Mouse (Mus musculus) heart, postnatal 0 days (tissue): ENCODE results near the gene Gabarap. TPM values are rescaled to one million over a fixed set of nuclear protein-coding genes. Genes with fewer than 3 reads are reported as not detected.

ENCODE experiments used
- ATAC-seq: fragments of 200-750 bp; cut with Nextera tagmentation; 2 replicates; pipeline ENCODE4 v1.8.0; 2017; ENCODE audit warnings: low read depth, moderate number of reproducible peaks, moderate library complexity; ENCODE audit not compliant: insufficient read depth
- DNase-seq: peaks from one replicate; pipeline ENCODE4 v3.0.0-alpha.2; 2016; ENCODE audit warnings: low spot score
- H3K27ac ChIP-seq: fragments of 300-500 bp; sonication (generic); 2 replicates; pipeline ENCODE4 v1.5.1; 2014; ENCODE audit warnings: low read depth, mild to moderate bottlenecking
- H3K27me3 ChIP-seq: fragments of 300-500 bp; sonication (generic); 2 replicates; pipeline ENCODE4 v1.6.1; 2014; ENCODE audit warnings: low read length, mixed read lengths; ENCODE audit not compliant: control insufficient read depth, insufficient read depth
- H3K36me3 ChIP-seq: fragments of 300-500 bp; sonication (generic); replicated peaks from 2 replicates; pipeline ENCODE4 v1.6.1; 2014; ENCODE audit warnings: low read length, mixed read lengths; ENCODE audit not compliant: control insufficient read depth, insufficient read depth
- H3K4me1 ChIP-seq: fragments of 300-500 bp; sonication (generic); 2 replicates; pipeline ENCODE4 v1.6.1; 2014; ENCODE audit warnings: antibody characterized with exemption; ENCODE audit not compliant: control insufficient read depth, insufficient read depth
- H3K4me2 ChIP-seq: fragments of 300-500 bp; sonication (generic); 2 replicates; pipeline ENCODE4 v1.6.1; 2014; ENCODE audit warnings: low read depth, mild to moderate bottlenecking, low read length, moderate library complexity
- H3K4me3 ChIP-seq: fragments of 300-500 bp; sonication (generic); 2 replicates; pipeline ENCODE4 v1.5.1; 2014; ENCODE audit warnings: low read depth, low read length
- H3K9ac ChIP-seq: fragments of 300-500 bp; sonication (generic); replicated peaks from 2 replicates; pipeline ENCODE4 v1.6.1; 2014; ENCODE audit warnings: low read depth, low read length, mixed read lengths
- H3K9me3 ChIP-seq: fragments of 300-500 bp; sonication (generic); replicated peaks from 2 replicates; pipeline ENCODE4 v1.6.1; 2016; ENCODE audit warnings: low read length; ENCODE audit not compliant: control insufficient read depth
- CTCF ChIP-seq: IDR thresholded peaks from 2 replicates; pipeline ENCODE4 v1.5.1; 2016; ENCODE audit warnings: antibody characterized with exemption, control low read depth, low read depth
- EP300 ChIP-seq: IDR thresholded peaks from 2 replicates; pipeline ENCODE4 v1.6.1; 2016; ENCODE audit warnings: antibody characterized with exemption, low read depth
- WGBS: fragments of 180-500 bp; shearing (Covaris S2); extraction: QIAGEN DNeasy Blood & Tissue Kit; methylation state at CpG from one replicate; pipeline ENCODE4 v1.1.7; 2014; 5-methylcytosine and 5-hydroxymethylcytosine counted together
- microRNA counts: library from miRNA; unstranded; fragments of <30 nt; microRNA quantifications from one replicate; lab custom pipeline; 2015
- microRNA-seq: library from miRNA; unstranded; fragments of <30 nt; microRNA quantifications from one replicate; pipeline ENCODE4, GENCODE M21; 2016
- polyA plus RNA-seq: library from polyadenylated mRNA; unstranded; fragments of >200 nt; fragmentation: Nextera tagmentation; extraction: Ambion mirVana; gene quantifications from 2 replicates; pipeline ENCODE4 v1.2.1, GENCODE M21; 2015
- total RNA-seq: library from RNA; depleted of rRNA; stranded (reverse); fragments of >200 nt; gene quantifications from 2 replicates; pipeline ENCODE4 v1.2.3, GENCODE M21; 2014; ENCODE audit warnings: low replicate concordance; rRNA removed

The Gabarap gene
- total and polyA plus RNA-seq, 2 experiments from 2014 or later, result 305 to 472 TPM

DNA sequence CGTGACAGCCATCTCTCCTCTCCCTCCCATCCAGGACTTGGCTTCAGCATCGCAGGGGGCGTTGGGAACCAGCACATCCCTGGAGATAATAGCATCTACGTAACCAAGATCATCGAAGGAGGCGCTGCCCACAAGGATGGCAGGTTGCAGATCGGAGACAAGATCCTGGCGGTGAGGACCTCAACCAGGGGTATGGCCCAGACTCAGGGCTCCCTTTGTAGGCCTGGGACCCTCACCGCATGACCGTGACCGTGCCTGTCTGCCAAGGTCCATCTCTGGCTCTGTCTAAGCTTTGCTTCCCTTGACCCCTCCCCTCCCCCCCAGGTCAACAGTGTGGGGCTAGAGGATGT is 40.4 kb downstream of the Gabarap start:
- Histone ChIP-seq H3K4me1 (peaks cover 11% of the 10 kb centered on the region; the same call in 1 of the 2 replicates), H3K36me3 (peaks cover 12% of the 10 kb centered on the region), H3K27ac (no peak overlapping the region), H3K4me3 (no peak overlapping the region), H3K9me3 (no peaks in the 10 kb centered on the region), H3K27me3 (peaks cover 2% of the 10 kb centered on the region; the same call in 1 of the 2 replicates), H3K4me2 (no peak overlapping the region), H3K9ac (no peak overlapping the region)
- ATAC-seq (no peak), DNase-seq (no peak)
- TF ChIP-seq EP300, result no peak
- TF ChIP-seq CTCF, result no peak
- WGBS, result 89% methylated on average over 11 of the region's 11 CpGs

DNA sequence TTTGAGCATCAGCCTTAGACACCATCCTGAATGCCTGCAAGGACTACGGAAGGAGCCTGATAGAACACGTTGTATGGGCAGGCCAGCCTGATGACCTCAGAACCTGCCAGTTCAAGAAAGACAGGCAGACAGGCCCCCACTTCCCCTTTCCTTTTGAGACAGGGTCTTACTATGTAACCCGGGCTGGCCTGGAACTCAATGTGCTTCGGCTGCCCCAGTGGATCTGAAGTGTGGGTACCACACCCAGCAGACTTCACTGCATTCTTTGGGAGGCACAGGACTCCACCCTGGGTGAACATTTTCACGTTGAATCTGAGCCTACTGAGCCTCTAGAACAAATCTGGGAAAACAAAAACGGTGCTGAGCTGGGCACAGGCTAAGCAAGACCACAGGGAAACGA is 47.2 kb downstream of the Gabarap start:
- no peak for DNase-seq
- Histone ChIP-seq H3K4me2 (no peak overlapping the region), H3K4me3 (no peak overlapping the region), H3K27ac (no peak overlapping the region), H3K9ac (no peak overlapping the region), H3K4me1 (no peaks in the 10 kb centered on the region), H3K27me3 (no peaks in the 10 kb centered on the region), H3K36me3 (no peaks in the 10 kb centered on the region), H3K9me3 (no peaks in the 10 kb centered on the region)
- 71% methylated on average over 7 of the region's 7 CpGs for WGBS
- ATAC-seq, result no peak
- no peak for TF ChIP-seq CTCF
- TF ChIP-seq EP300, result no peak

- Histone ChIP-seq H3K4me3 (no peak overlapping the region), H3K36me3 (no peaks in the 10 kb centered on the region)
- 94% methylated on average over 10 of the region's 10 CpGs for WGBS
Measured at GRCm38 (mm10) chr11:70039631-70040030, 48.7 kb downstream of the Gabarap start.

GRCm38 (mm10) chr11:70040184-70040583 is 49.2 kb downstream of the Gabarap start:
- Histone ChIP-seq H3K27ac (no peak overlapping the region), H3K4me3 (no peak overlapping the region), H3K9me3 (no peaks in the 10 kb centered on the region), H3K36me3 (no peaks in the 10 kb centered on the region), H3K4me2 (no peak overlapping the region), H3K27me3 (no peaks in the 10 kb centered on the region), H3K9ac (no peak overlapping the region), H3K4me1 (no peaks in the 10 kb centered on the region)
- TF ChIP-seq CTCF (no peak), EP300 (no peak)
- ATAC-seq, result no peak
- DNase-seq, result no peak
- 85% methylated on average over 7 of the region's 7 CpGs for WGBS

More at GRCm38 (mm10) chr11:70039631-70040030, 48.7 kb downstream of the Gabarap start:
- Histone ChIP-seq H3K4me1 (no peaks in the 10 kb centered on the region), H3K9ac (no peak overlapping the region), H3K9me3 (no peaks in the 10 kb centered on the region), H3K4me2 (no peak overlapping the region), H3K27ac (no peak overlapping the region), H3K27me3 (no peaks in the 10 kb centered on the region)
- TF ChIP-seq CTCF (no peak), EP300 (no peak)
- ATAC-seq, result no peak
- DNase-seq, result no peak

DNA sequence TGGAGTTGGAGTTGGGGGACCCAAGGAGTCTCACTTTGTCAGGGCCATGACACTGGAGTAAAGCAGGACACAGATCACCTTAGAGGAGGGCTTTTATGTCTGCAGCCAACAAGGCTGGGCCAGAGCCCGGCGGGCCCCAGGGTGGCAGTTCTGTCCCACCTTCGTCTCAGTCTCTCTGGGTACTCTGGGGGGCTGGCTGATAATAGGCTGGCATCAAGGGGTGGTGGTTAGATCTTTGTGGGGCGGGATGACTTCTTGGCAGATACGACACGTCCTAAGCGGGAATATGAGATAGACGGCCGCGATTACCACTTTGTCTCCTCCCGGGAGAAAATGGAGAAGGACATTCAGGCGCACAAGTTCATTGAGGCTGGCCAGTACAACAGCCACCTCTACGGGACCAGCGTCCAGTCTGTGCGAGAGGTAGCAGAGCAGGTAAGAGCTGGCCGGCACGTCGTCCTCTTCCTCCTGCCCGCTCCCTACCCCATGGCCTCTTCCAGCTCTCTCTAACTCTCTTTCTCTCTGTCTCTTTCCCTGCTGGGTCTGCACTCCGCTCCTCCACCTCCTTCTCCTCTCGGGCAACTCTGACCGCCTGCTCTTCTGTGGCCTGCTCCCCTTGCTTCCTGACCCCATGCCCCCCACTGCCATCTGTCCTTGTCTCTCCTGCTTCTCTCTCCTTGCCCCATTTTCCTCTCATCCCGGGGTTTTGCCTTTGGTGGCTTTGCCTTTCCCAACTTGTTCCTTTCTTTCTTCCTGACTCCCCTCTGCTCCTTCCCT is 51.6 kb downstream of the Gabarap start:
- DNase-seq, result no peak
- TF ChIP-seq CTCF (no peak), EP300 (no peak)
- WGBS, result 85% methylated on average over 23 of the region's 23 CpGs

GRCm38 (mm10) chr11:70043665-70044064 is 52.7 kb downstream of the Gabarap start:
- no peak for ATAC-seq
- 83% methylated on average over 7 of the region's 7 CpGs for WGBS
- no peaks in the 10 kb centered on the region for H3K36me3 ChIP-seq

More for the DNA sequence above, 51.6 kb downstream of the Gabarap start:
- Histone ChIP-seq H3K4me1 (no peaks in the 10 kb centered on the region), H3K4me3 (no peak overlapping the region), H3K9ac (no peak overlapping the region), H3K36me3 (no peaks in the 10 kb centered on the region), H3K9me3 (no peaks in the 10 kb centered on the region), H3K27me3 (no peaks in the 10 kb centered on the region), H3K27ac (no peak overlapping the region), H3K4me2 (no peak overlapping the region)
- ATAC-seq, result no peak

More at GRCm38 (mm10) chr11:70043665-70044064, 52.7 kb downstream of the Gabarap start:
- H3K9ac ChIP-seq, result no peak overlapping the region
- no peaks in the 10 kb centered on the region for H3K4me1 ChIP-seq
- H3K27me3 ChIP-seq, result no peaks in the 10 kb centered on the region
- no peaks in the 10 kb centered on the region for H3K9me3 ChIP-seq
- TF ChIP-seq EP300, result no peak
- no peak for TF ChIP-seq CTCF
- H3K4me2 ChIP-seq, result no peak overlapping the region
- no peak overlapping the region for H3K4me3 ChIP-seq
- no peak for DNase-seq
- no peak overlapping the region for H3K27ac ChIP-seq

MicroRNAs encoded within 50 kb of the gene (microRNA counts, 519-probe panel; counts per million panel counts)
- not detected for microRNA mmu-miR-324-3p (lab: Ali Mortazavi, UCI)
- microRNA mmu-miR-324-5p (lab: Ali Mortazavi, UCI), result 4,291 counts per million, percentile 54 among the panel's probes with 10 or more counts

Small RNAs within 50 kb of the gene (microRNA-seq; reads per million reads assigned to microRNA genes)
- gene Gm44349 (not detected), gene Mir324 (2,205 reads per million, percentile 85 among the genes with 10 or more reads in this experiment)

Other genes with a start within 250 kb of the Gabarap start
Only the 30 nearest of the 39 such genes appear.
- 2.5 and 11.2 TPM in 2 replicates for gene Chrnb1, start 195.2 kb upstream of the Gabarap start, total RNA-seq
- gene Chrnb1, start 195.2 kb upstream of the Gabarap start, polyA plus RNA-seq, result 2.7 and 3.1 TPM in 2 replicates
- gene Fgf11, start 189.3 kb upstream of the Gabarap start, total RNA-seq, result 5.3 and 5.7 TPM in 2 replicates
- 0.75 and 1.0 TPM in 2 replicates for gene Fgf11, start 189.3 kb upstream of the Gabarap start, polyA plus RNA-seq
- 0.43 and 2.7 TPM in 2 replicates for gene Tmem102, start 185.5 kb upstream of the Gabarap start, total RNA-seq
- gene Tmem102, start 185.5 kb upstream of the Gabarap start, polyA plus RNA-seq, result 2.6 TPM in 2 replicates
- not detected in 2 replicates for gene Gm39566, start 175.8 kb upstream of the Gabarap start, total RNA-seq
- not detected in 2 replicates for gene Gm39566, start 175.8 kb upstream of the Gabarap start, polyA plus RNA-seq
- gene Spem2, start 172.7 kb upstream of the Gabarap start, total RNA-seq, result not detected in 2 replicates
- gene Spem2, start 172.7 kb upstream of the Gabarap start, polyA plus RNA-seq, result not detected in 2 replicates
- gene Spem1, start 169.0 kb upstream of the Gabarap start, total RNA-seq, result not detected in 2 replicates
- gene Spem1, start 169.0 kb upstream of the Gabarap start, polyA plus RNA-seq, result not detected in 2 replicates
- 4.5 and 10.1 TPM in 2 replicates for gene Nlgn2, start 153.4 kb upstream of the Gabarap start, total RNA-seq
- gene Nlgn2, start 153.4 kb upstream of the Gabarap start, polyA plus RNA-seq, result 0.89 TPM in 2 replicates
- 78.5 and 169 TPM in 2 replicates for gene Tmem256, start 152.6 kb upstream of the Gabarap start, total RNA-seq
- 411 and 424 TPM in 2 replicates for gene Tmem256, start 152.6 kb upstream of the Gabarap start, polyA plus RNA-seq
- gene Plscr3, start 144.8 kb upstream of the Gabarap start, total RNA-seq, result 50.9 and 64.0 TPM in 2 replicates
- 60.5 and 62.3 TPM in 2 replicates for gene Plscr3, start 144.8 kb upstream of the Gabarap start, polyA plus RNA-seq
- 0.50 TPM in 1 of 2 replicates, not detected in the other for gene Tnk1, start 132.4 kb upstream of the Gabarap start, total RNA-seq
- not detected in 2 replicates for gene Tnk1, start 132.4 kb upstream of the Gabarap start, polyA plus RNA-seq
- not detected in 2 replicates for gene Tmem95, start 113.1 kb upstream of the Gabarap start, total RNA-seq
- not detected in 2 replicates for gene Tmem95, start 113.1 kb upstream of the Gabarap start, polyA plus RNA-seq
- 2.3 and 9.4 TPM in 2 replicates for gene Kctd11, start 109.7 kb upstream of the Gabarap start, total RNA-seq
- 1.9 and 2.3 TPM in 2 replicates for gene Kctd11, start 109.7 kb upstream of the Gabarap start, polyA plus RNA-seq
- gene Acap1, start 95.6 kb upstream of the Gabarap start, total RNA-seq, result 2.5 and 9.7 TPM in 2 replicates
- 2.5 TPM in 2 replicates for gene Acap1, start 95.6 kb upstream of the Gabarap start, polyA plus RNA-seq
- 1.8 and 6.3 TPM in 2 replicates for gene 2810408A11Rik, start 90.2 kb upstream of the Gabarap start, total RNA-seq
- 2.8 and 3.9 TPM in 2 replicates for gene 2810408A11Rik, start 90.2 kb upstream of the Gabarap start, polyA plus RNA-seq
- 39.2 and 59.5 TPM in 2 replicates for gene Neurl4, start 90.1 kb upstream of the Gabarap start, total RNA-seq
- 3.6 and 4.5 TPM in 2 replicates for gene Neurl4, start 90.1 kb upstream of the Gabarap start, polyA plus RNA-seq
- 48.6 and 72.4 TPM in 2 replicates for gene Gps2, start 77.3 kb upstream of the Gabarap start, total RNA-seq
- 37.1 and 38.1 TPM in 2 replicates for gene Gps2, start 77.3 kb upstream of the Gabarap start, polyA plus RNA-seq
- 469 and 504 TPM in 2 replicates for gene Eif5a, start 69.2 kb upstream of the Gabarap start, total RNA-seq
- gene Eif5a, start 69.2 kb upstream of the Gabarap start, polyA plus RNA-seq, result 961 and 973 TPM in 2 replicates
- 16.0 and 25.6 TPM in 2 replicates for gene Ybx2, start 55.3 kb upstream of the Gabarap start, total RNA-seq
- 4.9 and 7.9 TPM in 2 replicates for gene Ybx2, start 55.3 kb upstream of the Gabarap start, polyA plus RNA-seq
- 235 and 267 TPM in 2 replicates for gene Slc2a4, start 43.0 kb upstream of the Gabarap start, total RNA-seq
- 89.2 and 89.7 TPM in 2 replicates for gene Slc2a4, start 43.0 kb upstream of the Gabarap start, polyA plus RNA-seq
- gene Cldn7, start 26.4 kb upstream of the Gabarap start, total RNA-seq, result 0.93 TPM in 1 of 2 replicates, not detected in the other
- gene Cldn7, start 26.4 kb upstream of the Gabarap start, polyA plus RNA-seq, result 0.64 and 1.8 TPM in 2 replicates
- gene Ctdnep1, start 10.0 kb upstream of the Gabarap start, total RNA-seq, result 43.0 and 45.6 TPM in 2 replicates
- gene Ctdnep1, start 10.0 kb upstream of the Gabarap start, polyA plus RNA-seq, result 24.8 and 25.5 TPM in 2 replicates
- 77.7 and 108 TPM in 2 replicates for gene Elp5, start 8.6 kb upstream of the Gabarap start, total RNA-seq
- gene Elp5, start 8.6 kb upstream of the Gabarap start, polyA plus RNA-seq, result 89.8 and 96.1 TPM in 2 replicates
- 27.4 and 54.8 TPM in 2 replicates for gene Phf23, start 4.6 kb downstream of the Gabarap start, total RNA-seq
- 30.3 and 34.2 TPM in 2 replicates for gene Phf23, start 4.6 kb downstream of the Gabarap start, polyA plus RNA-seq
- 10.8 TPM in 2 replicates for gene Dvl2, start 9.5 kb downstream of the Gabarap start, total RNA-seq
- 6.5 and 7.5 TPM in 2 replicates for gene Dvl2, start 9.5 kb downstream of the Gabarap start, polyA plus RNA-seq
- gene Acadvl, start 24.3 kb downstream of the Gabarap start, total RNA-seq, result 378 and 469 TPM in 2 replicates
- gene Acadvl, start 24.3 kb downstream of the Gabarap start, polyA plus RNA-seq, result 815 and 873 TPM in 2 replicates
- gene Dlg4, start 25.8 kb downstream of the Gabarap start, total RNA-seq, result 3.4 and 10.3 TPM in 2 replicates
- 2.2 TPM in 2 replicates for gene Dlg4, start 25.8 kb downstream of the Gabarap start, polyA plus RNA-seq
- gene Asgr1, start 62.9 kb downstream of the Gabarap start, total RNA-seq, result not detected in 2 replicates
- not detected in 2 replicates for gene Asgr1, start 62.9 kb downstream of the Gabarap start, polyA plus RNA-seq
- gene Asgr2, start 101.5 kb downstream of the Gabarap start, total RNA-seq, result not detected in 2 replicates
- not detected in 2 replicates for gene Asgr2, start 101.5 kb downstream of the Gabarap start, polyA plus RNA-seq
- gene Mgl2, start 139.2 kb downstream of the Gabarap start, total RNA-seq, result not detected in 2 replicates
- not detected in 2 replicates for gene Mgl2, start 139.2 kb downstream of the Gabarap start, polyA plus RNA-seq
- not detected in 2 replicates for gene Clec10a, start 165.1 kb downstream of the Gabarap start, total RNA-seq
- gene Clec10a, start 165.1 kb downstream of the Gabarap start, polyA plus RNA-seq, result 0.45 and 0.47 TPM in 2 replicates